Mouse (Mus musculus) CH12.LX (cell line): ENCODE data around the gene Dab1. TPM values are rescaled to one million over a fixed set of nuclear protein-coding genes. Genes with fewer than 3 reads are reported as not detected.

Experiments
- DNase-seq: peaks from one replicate; pipeline ENCODE4 v3.0.0-alpha.2; 2013; ENCODE audit errors: extremely low read depth
- H3K27ac ChIP-seq: 2 replicates; pipeline ENCODE4 v1.5.1; 2012; ENCODE audit warnings: low read depth, mild to moderate bottlenecking, control low read depth, moderate library complexity; ENCODE audit not compliant: insufficient read depth
- H3K27me3 ChIP-seq: replicated peaks from 2 replicates; pipeline ENCODE3; 2012; ENCODE audit warnings: inconsistent platforms
- H3K36me3 ChIP-seq, 2 experiments: replicated peaks in 1 of 2; 2 replicates each; pipeline versions ENCODE3 to v1.6.1; 2012; ENCODE audit warnings: inconsistent platforms in 1 of 2, low read length in 1 of 2, mild to moderate bottlenecking in 1 of 2, mixed read lengths in 1 of 2, moderate library complexity in 1 of 2; ENCODE audit not compliant: control insufficient read depth in 1 of 2, insufficient read depth in 1 of 2
- H3K4me1 ChIP-seq, 2 experiments: 2 replicates each; pipeline ENCODE4 v1.6.1; 2012; ENCODE audit warnings: inconsistent platforms in 1 of 2, moderate library complexity in 1 of 2; ENCODE audit not compliant: insufficient read depth in 2 of 2, control insufficient read depth in 1 of 2
- H3K4me2 ChIP-seq: 2 replicates; pipeline ENCODE4 v1.6.1; 2012; ENCODE audit warnings: low read depth, mild to moderate bottlenecking, control low read depth; ENCODE audit not compliant: poor library complexity, insufficient read depth, severe bottlenecking
- H3K4me3 ChIP-seq, 3 experiments: fragments of 150-350 bp in 1 of 3; sonication (generic) in 1 of 3; replicated peaks in 1 of 3; 2 replicates each; pipeline versions ENCODE3 to v1.5.1; 2011 to 2012; ENCODE audit warnings: low read depth in 2 of 3, low read length in 2 of 3, mild to moderate bottlenecking in 2 of 3, moderate library complexity in 2 of 3, control low read depth in 1 of 3, improper control_type of control experiment in 1 of 3, inconsistent platforms in 1 of 3, mixed read lengths in 1 of 3; ENCODE audit not compliant: poor library complexity in 1 of 3
- H3K79me2 ChIP-seq: replicated peaks from 2 replicates; pipeline ENCODE4 v1.6.1; 2012; ENCODE audit warnings: mild to moderate bottlenecking, moderate library complexity; ENCODE audit not compliant: control insufficient read depth, poor library complexity, insufficient read depth, severe bottlenecking; ENCODE audit errors: extremely low read depth
- H3K9ac ChIP-seq: 2 replicates; pipeline ENCODE4 v1.6.1; 2012; ENCODE audit warnings: low read depth, mild to moderate bottlenecking, control low read depth, moderate library complexity; ENCODE audit not compliant: insufficient read depth
- H3K9me3 ChIP-seq: replicated peaks from 2 replicates; pipeline ENCODE3; 2012; ENCODE audit warnings: low read length, inconsistent platforms, mixed read lengths
- E2F4 ChIP-seq: IDR thresholded peaks from 2 replicates; pipeline ENCODE4 v1.6.1; 2011; ENCODE audit warnings: low read depth, low read length, improper control_type of control experiment; ENCODE audit not compliant: insufficient replicate concordance
- GABPA ChIP-seq: IDR thresholded peaks from 2 replicates; pipeline ENCODE4 v1.6.1; 2012; ENCODE audit warnings: low read depth, low read length, improper control_type of control experiment, inconsistent platforms; ENCODE audit not compliant: insufficient replicate concordance
- HCFC1 ChIP-seq: IDR thresholded peaks from 2 replicates; pipeline ENCODE4 v1.6.1; 2012; ENCODE audit warnings: low read depth, mild to moderate bottlenecking, inconsistent platforms, low read length, improper control_type of control experiment
- JUN ChIP-seq: IDR thresholded peaks from 2 replicates; pipeline ENCODE4 v1.6.1; 2011; ENCODE audit warnings: low read depth, mild to moderate bottlenecking, low read length, improper control_type of control experiment, moderate library complexity; ENCODE audit not compliant: insufficient read depth
- KAT2A ChIP-seq: IDR thresholded peaks from 2 replicates; pipeline ENCODE4 v1.6.1; 2012; ENCODE audit warnings: low read length, improper control_type of control experiment, inconsistent platforms; ENCODE audit not compliant: insufficient replicate concordance
- MAFK ChIP-seq: IDR thresholded peaks from 2 replicates; pipeline ENCODE4 v1.6.1; 2011; ENCODE audit warnings: low read length, improper control_type of control experiment; ENCODE audit not compliant: insufficient replicate concordance
- MAX ChIP-seq: IDR thresholded peaks from 2 replicates; pipeline ENCODE4 v1.6.1; 2011; ENCODE audit warnings: low read length, improper control_type of control experiment
- MAZ ChIP-seq: IDR thresholded peaks from 2 replicates; pipeline ENCODE4 v1.6.1; 2012; ENCODE audit warnings: low read depth, mild to moderate bottlenecking, inconsistent platforms, low read length, improper control_type of control experiment, moderate library complexity
- MEF2A ChIP-seq: IDR thresholded peaks from 2 replicates; pipeline ENCODE4 v1.6.1; 2014; ENCODE audit warnings: low read depth, mild to moderate bottlenecking, inconsistent platforms, low read length, improper control_type of control experiment, borderline replicate concordance
- NELFE ChIP-seq: IDR thresholded peaks from 2 replicates; pipeline ENCODE4 v1.6.1; 2011; ENCODE audit warnings: low read depth, low read length, improper control_type of control experiment
- PAX5 ChIP-seq: IDR thresholded peaks from 2 replicates; pipeline ENCODE4 v1.6.1; 2012; ENCODE audit warnings: low read length, inconsistent platforms, mixed read lengths
- POLR2AphosphoS2 ChIP-seq: IDR thresholded peaks from 2 replicates; pipeline ENCODE4 v1.6.1; 2011; ENCODE audit warnings: low read depth, low read length, improper control_type of control experiment
- RAD21 ChIP-seq: IDR thresholded peaks from 2 replicates; pipeline ENCODE4 v1.6.1; 2011; ENCODE audit warnings: low read depth, mild to moderate bottlenecking, low read length, improper control_type of control experiment, moderate library complexity
- SMC3 ChIP-seq: IDR thresholded peaks from 2 replicates; pipeline ENCODE4 v1.6.1; 2011; ENCODE audit warnings: low read depth, low read length, improper control_type of control experiment
- USF1 ChIP-seq: IDR thresholded peaks from 2 replicates; pipeline ENCODE4 v1.6.1; 2014; ENCODE audit warnings: low read depth, mild to moderate bottlenecking, inconsistent platforms, low read length, improper control_type of control experiment
- ZC3H11A ChIP-seq: IDR thresholded peaks from 2 replicates; pipeline ENCODE4 v1.6.1; 2012; ENCODE audit warnings: low read depth, mild to moderate bottlenecking, inconsistent platforms, low read length, improper control_type of control experiment
- ZKSCAN1 ChIP-seq: IDR thresholded peaks from 2 replicates; pipeline ENCODE4 v1.6.1; 2012; ENCODE audit warnings: low read depth, inconsistent platforms, low read length, improper control_type of control experiment, borderline replicate concordance
- ZNF384 ChIP-seq: IDR thresholded peaks from 2 replicates; pipeline ENCODE4 v1.6.1; 2012; ENCODE audit warnings: low read depth, low read length, improper control_type of control experiment, inconsistent platforms
- dilution Hi-C: fragments of 300-500 bp; cut with MboI; formaldehyde crosslinking; loops from 2 replicates; pipeline ENCODE4 v1.14.3; 2020; ENCODE audit warnings: low sequenced_read_pairs; ENCODE audit not compliant: extremely low pct_unique_long_range_greater_than_20kb, extremely low pct_ligation_motif_present
- in situ Hi-C: fragments of 300-500 bp; cut with MboI; formaldehyde crosslinking; loops from 3 replicates; pipeline ENCODE4 v1.14.3; 2019; ENCODE audit warnings: low sequenced_read_pairs, low pct_ligation_motif_present, low pct_unique_long_range_greater_than_20kb, mixed read lengths
- polyA plus RNA-seq: library from polyadenylated mRNA; unstranded; fragments of >175 nt; gene quantifications from 2 replicates; pipeline ENCODE4 v1.2.1, GENCODE M21; 2012; ENCODE audit warnings: low read depth; ENCODE audit not compliant: insufficient read length
- total RNA-seq, 2 experiments: library from RNA; depleted of rRNA; stranded (reverse); fragments of 300-350 nt in 1 of 2; fragments of >200 nt in 1 of 2; gene quantifications; 2 replicates each; pipeline ENCODE4 v1.2.3; 2012 to 2014

The Dab1 gene
- total and polyA plus RNA-seq, 3 experiments, result not detected

- dilution Hi-C loops, result no loop called here
- no peak overlapping the region for H3K27ac ChIP-seq
- H3K4me3 ChIP-seq, result no peak overlapping the region
- H3K9ac ChIP-seq, result no peak overlapping the region
- H3K27me3 ChIP-seq, result no peaks in the 10 kb centered on the region
- H3K36me3 ChIP-seq, result no peaks in the 10 kb centered on the region
- TF ChIP-seq PAX5, result no peak
- no peak for TF ChIP-seq ZNF384
- TF ChIP-seq SMC3, result no peak
- no peak for TF ChIP-seq JUN
- no peak for TF ChIP-seq HCFC1
- TF ChIP-seq MEF2A, result no peak
- no peak for TF ChIP-seq KAT2A
- no peak for TF ChIP-seq ZKSCAN1
- no peak for TF ChIP-seq NELFE
- no peak for TF ChIP-seq GABPA
- TF ChIP-seq ZC3H11A, result no peak
- TF ChIP-seq USF1, result no peak
- TF ChIP-seq, all 38 proteins: peak for 0
- Histone ChIP-seq H3K79me2 (no peaks in the 10 kb centered on the region), H3K4me1 (no peaks in the 10 kb centered on the region), H3K4me2 (no peak overlapping the region), H3K9me3 (peaks cover 18% of the 10 kb centered on the region)
- DNase-seq, result no peak
- in situ Hi-C loops, result no loop called here
Observed at GRCm38 (mm10) chr4:104523776-104524175, 904.6 kb downstream of the Dab1 start.

- H3K27me3 ChIP-seq, result no peaks in the 10 kb centered on the region
- H3K4me2 ChIP-seq, result no peak overlapping the region
- TF ChIP-seq MAZ (no peak), ZKSCAN1 (no peak), MAFK (no peak), POLR2AphosphoS2 (no peak), E2F4 (no peak), MEF2A (no peak), RAD21 (no peak), SMC3 (no peak), MAX (no peak)
- TF ChIP-seq, all 38 proteins: peak for 0
- Histone ChIP-seq H3K4me1 (no peaks in the 10 kb centered on the region), H3K9me3 (peaks cover 37% of the 10 kb centered on the region), H3K79me2 (no peaks in the 10 kb centered on the region), H3K9ac (no peak overlapping the region), H3K36me3 (no peaks in the 10 kb centered on the region), H3K4me3 (no peak overlapping the region), H3K27ac (no peak overlapping the region)
- dilution Hi-C loops (no loop called here), in situ Hi-C loops (no loop called here)
- no peak for DNase-seq
Observed at GRCm38 (mm10) chr4:104529905-104530646, 910.9 kb downstream of the Dab1 start.
